Mouse (Mus musculus): ENCODE measurements at regions not wholly inside any gene's neighbourhood (a gene's known extent, or its start where the extent isn't known, plus 50 kb on each side); places are given as distances from the start of the nearest gene placed in this dataset.

GRCm38 (mm10) chr13:35226944-35227343 lies 200.0 kb upstream of the Eci2 start:
- Histone ChIP-seq H3K4me2 (replicated peaks) (no peak overlapping the region), H3K4me3 (no peak overlapping the region), H3K4me1 (no peaks in the 10 kb centered on the region), H3K9me3 (no peaks in the 10 kb centered on the region), H3K9ac (no peak overlapping the region), H3K27me3 (replicated peaks) (no peaks in the 10 kb centered on the region), H3K27ac (no peak overlapping the region), H3K36me3 (no peaks in the 10 kb centered on the region)
- no peak for ATAC-seq (ENCODE audit: low FRiP score, low read depth)
- 84% methylated on average over 1 of the region's 1 CpGs for WGBS

- ATAC-seq (ENCODE audit: low FRiP score, low read depth): no peak
- no peak overlapping the region for H3K9ac ChIP-seq
- H3K4me1 ChIP-seq: no peaks in the 10 kb centered on the region
- H3K36me3 ChIP-seq: no peaks in the 10 kb centered on the region
- H3K27ac ChIP-seq: no peak overlapping the region
- H3K27me3 ChIP-seq (replicated peaks): no peaks in the 10 kb centered on the region
- no peaks in the 10 kb centered on the region for H3K9me3 ChIP-seq
- H3K4me2 ChIP-seq (replicated peaks): no peak overlapping the region
- no peak overlapping the region for H3K4me3 ChIP-seq
- 88% methylated on average over 2 of the region's 2 CpGs for WGBS
These were observed 202.7 kb upstream of the Eci2 start for GRCm38 (mm10) chr13:35229601-35230000.

GRCm38 (mm10) chr13:35233636-35234035 lies 206.7 kb upstream of the Eci2 start:
- WGBS: 96% methylated on average over 1 of the region's 1 CpGs
- Histone ChIP-seq H3K27ac (no peak overlapping the region), H3K4me3 (no peak overlapping the region), H3K9ac (no peak overlapping the region), H3K9me3 (no peaks in the 10 kb centered on the region), H3K4me1 (no peaks in the 10 kb centered on the region), H3K4me2 (replicated peaks) (no peak overlapping the region), H3K27me3 (replicated peaks) (no peaks in the 10 kb centered on the region), H3K36me3 (no peaks in the 10 kb centered on the region)
- ATAC-seq (ENCODE audit: low FRiP score, low read depth): no peak

- ATAC-seq (ENCODE audit: low FRiP score, low read depth): no peak
- Histone ChIP-seq H3K9me3 (no peaks in the 10 kb centered on the region), H3K4me1 (no peaks in the 10 kb centered on the region), H3K36me3 (no peaks in the 10 kb centered on the region), H3K9ac (no peak overlapping the region), H3K27me3 (replicated peaks) (no peaks in the 10 kb centered on the region), H3K4me2 (replicated peaks) (no peak overlapping the region), H3K27ac (no peak overlapping the region), H3K4me3 (no peak overlapping the region)
- 73% methylated on average over 2 of the region's 2 CpGs for WGBS
These were observed 214.5 kb upstream of the Eci2 start for GRCm38 (mm10) chr13:35241443-35241842.

GRCm38 (mm10) chr13:35243946-35244345 lies 217.1 kb upstream of the Eci2 start:
- H3K36me3 ChIP-seq: no peaks in the 10 kb centered on the region
- H3K9me3 ChIP-seq: no peaks in the 10 kb centered on the region
- H3K4me3 ChIP-seq: no peak overlapping the region
- no peak overlapping the region for H3K27ac ChIP-seq
- no peak overlapping the region for H3K4me2 ChIP-seq (replicated peaks)
- no peaks in the 10 kb centered on the region for H3K4me1 ChIP-seq
- ATAC-seq (ENCODE audit: low FRiP score, low read depth): no peak
- H3K9ac ChIP-seq: no peak overlapping the region
- no peaks in the 10 kb centered on the region for H3K27me3 ChIP-seq (replicated peaks)

GRCm38 (mm10) chr13:35257386-35257785 lies 230.5 kb upstream of the Eci2 start:
- Histone ChIP-seq H3K4me3 (no peak overlapping the region), H3K4me1 (no peaks in the 10 kb centered on the region), H3K9ac (no peak overlapping the region), H3K9me3 (no peaks in the 10 kb centered on the region), H3K36me3 (no peaks in the 10 kb centered on the region), H3K4me2 (replicated peaks) (no peak overlapping the region), H3K27ac (no peak overlapping the region), H3K27me3 (replicated peaks) (no peaks in the 10 kb centered on the region)
- ATAC-seq (ENCODE audit: low FRiP score, low read depth): no peak
- 78% methylated on average over 2 of the region's 2 CpGs for WGBS

GRCm38 (mm10) chr13:35258720-35259119 lies 231.8 kb upstream of the Eci2 start:
- Histone ChIP-seq H3K9me3 (no peaks in the 10 kb centered on the region), H3K9ac (no peak overlapping the region), H3K36me3 (no peaks in the 10 kb centered on the region), H3K4me2 (replicated peaks) (no peak overlapping the region), H3K4me1 (no peaks in the 10 kb centered on the region), H3K27ac (no peak overlapping the region), H3K4me3 (no peak overlapping the region), H3K27me3 (replicated peaks) (no peaks in the 10 kb centered on the region)
- 97% methylated on average over 1 of the region's 1 CpGs for WGBS
- ATAC-seq (ENCODE audit: low FRiP score, low read depth): no peak

- no peak overlapping the region for H3K9ac ChIP-seq
- H3K4me1 ChIP-seq: no peaks in the 10 kb centered on the region
- no peak overlapping the region for H3K4me3 ChIP-seq
- no peak overlapping the region for H3K27ac ChIP-seq
- ATAC-seq (ENCODE audit: low FRiP score, low read depth): no peak
- 80% methylated on average over 1 of the region's 1 CpGs for WGBS
- H3K27me3 ChIP-seq (replicated peaks): no peaks in the 10 kb centered on the region
- H3K4me2 ChIP-seq (replicated peaks): no peak overlapping the region
- H3K9me3 ChIP-seq: no peaks in the 10 kb centered on the region
- H3K36me3 ChIP-seq: no peaks in the 10 kb centered on the region
These were observed 257.1 kb upstream of the Eci2 start for GRCm38 (mm10) chr13:35283959-35284358.

GRCm38 (mm10) chr13:35302088-35302487 lies 275.2 kb upstream of the Eci2 start:
- no peak for ATAC-seq (ENCODE audit: low FRiP score, low read depth)
- H3K4me1 ChIP-seq: no peaks in the 10 kb centered on the region
- no peak overlapping the region for H3K4me3 ChIP-seq
- no peak overlapping the region for H3K9ac ChIP-seq
- WGBS: 80% methylated on average over 1 of the region's 1 CpGs
- no peak overlapping the region for H3K27ac ChIP-seq
- H3K27me3 ChIP-seq (replicated peaks): no peaks in the 10 kb centered on the region
- no peak overlapping the region for H3K4me2 ChIP-seq (replicated peaks)
- H3K36me3 ChIP-seq: no peaks in the 10 kb centered on the region
- H3K9me3 ChIP-seq: no peaks in the 10 kb centered on the region

- H3K4me3 ChIP-seq: no peak overlapping the region
- no peaks in the 10 kb centered on the region for H3K27me3 ChIP-seq (replicated peaks)
- ATAC-seq (ENCODE audit: low FRiP score, low read depth): no peak
- H3K9me3 ChIP-seq: no peaks in the 10 kb centered on the region
- no peak overlapping the region for H3K9ac ChIP-seq
- no peak overlapping the region for H3K27ac ChIP-seq
- no peaks in the 10 kb centered on the region for H3K36me3 ChIP-seq
- no peak overlapping the region for H3K4me2 ChIP-seq (replicated peaks)
- WGBS: 95% methylated on average over 1 of the region's 1 CpGs
- no peaks in the 10 kb centered on the region for H3K4me1 ChIP-seq
These were observed 289.9 kb upstream of the Eci2 start for GRCm38 (mm10) chr13:35316772-35317171.

- 58% methylated on average over 10 of the region's 10 CpGs for WGBS
- Histone ChIP-seq H3K4me1 (no peaks in the 10 kb centered on the region), H3K4me2 (replicated peaks) (no peak overlapping the region), H3K4me3 (no peak overlapping the region), H3K27me3 (replicated peaks) (no peaks in the 10 kb centered on the region), H3K9ac (no peak overlapping the region), H3K9me3 (no peaks in the 10 kb centered on the region), H3K27ac (no peak overlapping the region), H3K36me3 (no peaks in the 10 kb centered on the region)
- ATAC-seq (ENCODE audit: low FRiP score, low read depth): no peak
These were observed 299.9 kb upstream of the Eci2 start for GRCm38 (mm10) chr13:35326682-35327242.

GRCm38 (mm10) chr13:35328320-35328719 lies 301.4 kb upstream of the Eci2 start:
- H3K4me3 ChIP-seq: no peak overlapping the region
- no peak overlapping the region for H3K9ac ChIP-seq
- H3K36me3 ChIP-seq: no peaks in the 10 kb centered on the region
- no peak for ATAC-seq (ENCODE audit: low FRiP score, low read depth)
- H3K27me3 ChIP-seq (replicated peaks): no peaks in the 10 kb centered on the region
- no peaks in the 10 kb centered on the region for H3K9me3 ChIP-seq
- 78% methylated on average over 2 of the region's 2 CpGs for WGBS
- no peak overlapping the region for H3K4me2 ChIP-seq (replicated peaks)
- no peaks in the 10 kb centered on the region for H3K4me1 ChIP-seq
- H3K27ac ChIP-seq: no peak overlapping the region

- WGBS: 27% methylated on average over 1 of the region's 1 CpGs
- Histone ChIP-seq H3K27ac (no peak overlapping the region), H3K9ac (no peak overlapping the region), H3K27me3 (replicated peaks) (no peaks in the 10 kb centered on the region), H3K4me1 (no peaks in the 10 kb centered on the region), H3K36me3 (no peaks in the 10 kb centered on the region), H3K4me3 (no peak overlapping the region), H3K4me2 (replicated peaks) (no peak overlapping the region), H3K9me3 (no peaks in the 10 kb centered on the region)
- no peak for ATAC-seq (ENCODE audit: low FRiP score, low read depth)
These were observed 304.0 kb upstream of the Eci2 start for GRCm38 (mm10) chr13:35330926-35331325.
